Mouse (Mus musculus) limb, embryonic 15.5 days (tissue): Measurements from ENCODE around the gene Opn3. TPM values are rescaled to one million over a fixed set of nuclear protein-coding genes. Genes with fewer than 3 reads are reported as not detected.

Experiments used
- ATAC-seq: fragments of 200-750 bp; cut with Nextera tagmentation; 2 replicates; pipeline ENCODE4 v1.8.0; 2017; ENCODE audit warnings: low read depth, moderate TSS enrichment; ENCODE audit not compliant: insufficient number of reproducible peaks, low FRiP score, low TSS enrichment
- H3K27ac ChIP-seq: fragments of 300-500 bp; sonication (generic); 2 replicates; pipeline ENCODE4 v1.5.1; 2015; ENCODE audit warnings: moderate library complexity, mild to moderate bottlenecking, inconsistent platforms
- H3K27me3 ChIP-seq: fragments of 300-500 bp; sonication (generic); 2 replicates; pipeline ENCODE4 v1.6.1; 2015; ENCODE audit warnings: inconsistent platforms
- H3K36me3 ChIP-seq: fragments of 300-500 bp; sonication (generic); 2 replicates; pipeline ENCODE4 v1.6.1; 2015; ENCODE audit warnings: inconsistent platforms
- H3K4me1 ChIP-seq: fragments of 300-500 bp; sonication (generic); 2 replicates; pipeline ENCODE4 v1.6.1; 2015; ENCODE audit warnings: inconsistent platforms
- H3K4me2 ChIP-seq: fragments of 300-500 bp; sonication (generic); 2 replicates; pipeline ENCODE4 v1.6.1; 2015; ENCODE audit warnings: mild to moderate bottlenecking, inconsistent platforms
- H3K4me3 ChIP-seq: fragments of 300-500 bp; sonication (generic); 2 replicates; pipeline ENCODE4 v1.5.1; 2015; ENCODE audit warnings: mild to moderate bottlenecking, inconsistent platforms
- H3K9ac ChIP-seq: fragments of 300-500 bp; sonication (generic); 2 replicates; pipeline ENCODE4 v1.6.1; 2015; ENCODE audit warnings: inconsistent platforms
- H3K9me3 ChIP-seq: fragments of 300-500 bp; sonication (generic); 2 replicates; pipeline ENCODE4 v1.6.1; 2016; ENCODE audit warnings: inconsistent platforms
- WGBS: fragments of 180-500 bp; shearing (Covaris S2); methylation state at CpG from one replicate; pipeline ENCODE4 v1.1.7; 2015; 5-methylcytosine and 5-hydroxymethylcytosine counted together
- polyA plus RNA-seq: library from polyadenylated mRNA; unstranded; fragments of >200 nt; fragmentation: Nextera tagmentation; extraction: Ambion mirVana; gene quantifications from 2 replicates; pipeline ENCODE4 v1.2.1, GENCODE M21; 2015

Opn3 gene
- polyA plus RNA-seq, 1 experiment from 2014 or later = 5.3 TPM

- H3K27ac ChIP-seq = peak overlapping the region; percentile 86
- 2% methylated on average over 22 of the region's 22 CpGs for WGBS
- peak overlapping the region; percentile 92 for H3K4me2 ChIP-seq
Measured at GRCm38 (mm10) chr1:175691686-175692245, 810 bp downstream of the Opn3 start.

GRCm38 (mm10) chr1:175680995-175681394 lies 11.6 kb downstream of the Opn3 start:
- H3K27me3 ChIP-seq = no peaks in the 10 kb centered on the region
- no peaks in the 10 kb centered on the region for H3K4me1 ChIP-seq
- no peaks in the 10 kb centered on the region for H3K9me3 ChIP-seq
- no peak overlapping the region for H3K9ac ChIP-seq
- 87% methylated on average over 6 of the region's 6 CpGs for WGBS
- ATAC-seq = no peak
- no peak overlapping the region for H3K4me2 ChIP-seq
- no peak overlapping the region for H3K4me3 ChIP-seq
- no peak overlapping the region for H3K27ac ChIP-seq
- H3K36me3 ChIP-seq = no peaks in the 10 kb centered on the region

More at GRCm38 (mm10) chr1:175691686-175692245, 810 bp downstream of the Opn3 start:
- Histone ChIP-seq H3K36me3 (0 out of 2 replicates have a peak, but pooled peaks cover 9% of the 10 kb centered on the region), H3K4me1 (peaks cover 15% of the 10 kb centered on the region; the same call in 1 of the 2 replicates), H3K9me3 (no peaks in the 10 kb centered on the region), H3K4me3 (peak overlapping the region; percentile 75), H3K27me3 (no peaks in the 10 kb centered on the region), H3K9ac (peak overlapping the region; percentile 74)
- ATAC-seq = no peak

GRCm38 (mm10) chr1:175677459-175677858 lies 15.1 kb downstream of the Opn3 start:
- H3K4me1 ChIP-seq = no peaks in the 10 kb centered on the region
- no peak overlapping the region for H3K4me2 ChIP-seq
- H3K4me3 ChIP-seq = no peak overlapping the region
- H3K9ac ChIP-seq = no peak overlapping the region
- H3K27me3 ChIP-seq = no peaks in the 10 kb centered on the region
- no peak for ATAC-seq
- H3K9me3 ChIP-seq = no peaks in the 10 kb centered on the region
- no peak overlapping the region for H3K27ac ChIP-seq
- H3K36me3 ChIP-seq = no peaks in the 10 kb centered on the region
- WGBS = 80% methylated on average over 6 of the region's 6 CpGs

- 87% methylated on average over 6 of the region's 6 CpGs for WGBS
- H3K27me3 ChIP-seq = no peaks in the 10 kb centered on the region
- no peak for ATAC-seq
- H3K4me3 ChIP-seq = no peak overlapping the region
- H3K4me1 ChIP-seq = no peaks in the 10 kb centered on the region
- no peaks in the 10 kb centered on the region for H3K36me3 ChIP-seq
- H3K27ac ChIP-seq = no peak overlapping the region
- H3K4me2 ChIP-seq = no peak overlapping the region
- no peaks in the 10 kb centered on the region for H3K9me3 ChIP-seq
- H3K9ac ChIP-seq = no peak overlapping the region
Measured at GRCm38 (mm10) chr1:175675116-175675515, 17.5 kb downstream of the Opn3 start.

GRCm38 (mm10) chr1:175673563-175674325 lies 18.8 kb downstream of the Opn3 start:
- 85% methylated on average over 7 of the region's 7 CpGs for WGBS
- Histone ChIP-seq H3K36me3 (no peaks in the 10 kb centered on the region), H3K9me3 (no peaks in the 10 kb centered on the region), H3K9ac (no peak overlapping the region), H3K27me3 (no peaks in the 10 kb centered on the region), H3K4me2 (no peak overlapping the region), H3K27ac (no peak overlapping the region), H3K4me1 (no peaks in the 10 kb centered on the region), H3K4me3 (no peak overlapping the region)
- no peak for ATAC-seq

GRCm38 (mm10) chr1:175671626-175672025 lies 20.9 kb downstream of the Opn3 start:
- Histone ChIP-seq H3K27ac (no peak overlapping the region), H3K36me3 (no peaks in the 10 kb centered on the region), H3K4me3 (no peak overlapping the region), H3K9ac (no peak overlapping the region), H3K9me3 (no peaks in the 10 kb centered on the region), H3K4me1 (no peaks in the 10 kb centered on the region), H3K4me2 (no peak overlapping the region), H3K27me3 (no peaks in the 10 kb centered on the region)
- ATAC-seq = no peak
- WGBS = 33% methylated on average over 1 of the region's 1 CpGs

- Histone ChIP-seq H3K4me3 (no peak overlapping the region), H3K27ac (no peak overlapping the region), H3K27me3 (no peaks in the 10 kb centered on the region), H3K9ac (no peak overlapping the region), H3K4me1 (no peaks in the 10 kb centered on the region), H3K36me3 (no peaks in the 10 kb centered on the region), H3K9me3 (no peaks in the 10 kb centered on the region), H3K4me2 (no peak overlapping the region)
- WGBS = 67% methylated on average over 7 of the region's 7 CpGs
- no peak for ATAC-seq
Measured at GRCm38 (mm10) chr1:175670042-175670441, 22.5 kb downstream of the Opn3 start.

DNA sequence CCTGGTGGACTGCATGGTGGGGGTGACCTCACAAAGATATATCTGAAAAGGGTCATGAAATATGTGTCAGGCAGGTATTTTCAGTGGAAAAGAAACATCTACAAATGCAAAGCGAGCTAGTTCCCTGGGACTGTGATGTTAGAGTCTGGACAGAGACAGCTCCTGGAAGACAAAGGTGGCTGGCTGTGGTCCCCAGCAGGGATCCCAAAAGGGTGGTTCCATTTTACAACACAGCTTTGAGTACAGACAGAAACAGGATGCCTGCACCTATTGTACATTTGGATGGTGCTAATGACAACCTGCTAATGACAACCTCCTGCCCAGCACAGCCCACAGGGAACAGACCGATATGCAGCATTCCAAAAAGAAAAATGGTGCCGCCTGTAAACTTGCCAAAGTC lies 23.1 kb downstream of the Opn3 start:
- no peaks in the 10 kb centered on the region for H3K36me3 ChIP-seq
- no peak overlapping the region for H3K27ac ChIP-seq
- no peak overlapping the region for H3K4me2 ChIP-seq
- H3K4me1 ChIP-seq = no peaks in the 10 kb centered on the region
- ATAC-seq = no peak
- 83% methylated on average over 3 of the region's 3 CpGs for WGBS
- H3K9me3 ChIP-seq = no peaks in the 10 kb centered on the region
- no peaks in the 10 kb centered on the region for H3K27me3 ChIP-seq
- H3K9ac ChIP-seq = no peak overlapping the region
- no peak overlapping the region for H3K4me3 ChIP-seq

GRCm38 (mm10) chr1:175668666-175669405 lies 23.7 kb downstream of the Opn3 start:
- no peak overlapping the region for H3K4me3 ChIP-seq
- H3K9me3 ChIP-seq = no peaks in the 10 kb centered on the region
- H3K36me3 ChIP-seq = no peaks in the 10 kb centered on the region
- no peak overlapping the region for H3K4me2 ChIP-seq
- no peaks in the 10 kb centered on the region for H3K4me1 ChIP-seq
- ATAC-seq = no peak
- no peaks in the 10 kb centered on the region for H3K27me3 ChIP-seq
- no peak overlapping the region for H3K27ac ChIP-seq
- H3K9ac ChIP-seq = no peak overlapping the region
- WGBS = 74% methylated on average over 5 of the region's 5 CpGs

GRCm38 (mm10) chr1:175659900-175660299 lies 32.7 kb downstream of the Opn3 start:
- H3K9me3 ChIP-seq = no peaks in the 10 kb centered on the region
- no peaks in the 10 kb centered on the region for H3K27me3 ChIP-seq
- H3K9ac ChIP-seq = no peak overlapping the region
- no peak overlapping the region for H3K4me3 ChIP-seq
- H3K27ac ChIP-seq = no peak overlapping the region
- H3K36me3 ChIP-seq = no peaks in the 10 kb centered on the region
- WGBS = 90% methylated on average over 4 of the region's 4 CpGs
- H3K4me2 ChIP-seq = no peak overlapping the region
- no peak for ATAC-seq
- H3K4me1 ChIP-seq = no peaks in the 10 kb centered on the region

DNA sequence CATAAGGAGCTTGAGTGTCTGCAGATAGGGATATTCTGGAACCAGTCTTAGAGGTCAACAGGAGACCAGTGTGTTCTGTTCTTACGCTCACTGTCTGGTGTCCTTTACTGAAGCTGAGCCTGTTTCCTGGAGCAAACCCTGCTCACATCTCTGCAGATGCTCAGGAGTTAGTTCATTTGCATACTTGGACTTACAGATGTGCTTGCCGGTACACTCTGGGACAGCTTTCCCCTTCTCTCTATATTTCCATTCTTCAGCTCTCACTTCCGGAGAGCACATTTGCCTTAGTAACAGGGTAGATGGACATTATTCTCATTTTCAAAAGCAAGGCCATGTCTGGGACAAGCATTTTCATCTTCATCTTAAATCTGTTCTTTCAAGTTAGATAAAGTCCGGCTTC lies 44.0 kb downstream of the Opn3 start:
- no peak for ATAC-seq
- 90% methylated on average over 4 of the region's 4 CpGs for WGBS
- Histone ChIP-seq H3K9ac (no peak overlapping the region), H3K4me1 (no peaks in the 10 kb centered on the region), H3K4me3 (no peak overlapping the region), H3K27me3 (no peaks in the 10 kb centered on the region), H3K4me2 (no peak overlapping the region), H3K9me3 (no peaks in the 10 kb centered on the region), H3K36me3 (no peaks in the 10 kb centered on the region), H3K27ac (no peak overlapping the region)

GRCm38 (mm10) chr1:175646952-175647351 lies 45.6 kb downstream of the Opn3 start:
- no peaks in the 10 kb centered on the region for H3K27me3 ChIP-seq
- H3K36me3 ChIP-seq = no peaks in the 10 kb centered on the region
- ATAC-seq = no peak
- no peaks in the 10 kb centered on the region for H3K9me3 ChIP-seq
- WGBS = 37% methylated on average over 9 of the region's 9 CpGs
- no peak overlapping the region for H3K27ac ChIP-seq
- H3K4me2 ChIP-seq = no peak overlapping the region
- no peak overlapping the region for H3K9ac ChIP-seq
- no peaks in the 10 kb centered on the region for H3K4me1 ChIP-seq
- H3K4me3 ChIP-seq = no peak overlapping the region
